Mouse (Mus musculus) lung, postnatal 25 days (tissue): ENCODE data around the gene Ptgis.

Experiments
- DNase-seq: peaks from one replicate; pipeline ENCODE4 v3.0.0; 2022; ENCODE audit warnings: low spot score

Ptgis gene

GRCm38 (mm10) chr2:167240008-167240964, at the start of gene Ptgis:
TSS of gene Ptgis (minus strand) at chr2:167240604.
- DNase-seq = no peak

GRCm38 (mm10) chr2:167281461-167281860, 41.1 kb upstream of the Ptgis start:
- no peak for DNase-seq

- DNase-seq = no peak
Observed at GRCm38 (mm10) chr2:167280986-167281310, 40.5 kb upstream of the Ptgis start.

GRCm38 (mm10) chr2:167280090-167280985, 39.9 kb upstream of the Ptgis start:
- peak; percentile 67 for DNase-seq

DNA sequence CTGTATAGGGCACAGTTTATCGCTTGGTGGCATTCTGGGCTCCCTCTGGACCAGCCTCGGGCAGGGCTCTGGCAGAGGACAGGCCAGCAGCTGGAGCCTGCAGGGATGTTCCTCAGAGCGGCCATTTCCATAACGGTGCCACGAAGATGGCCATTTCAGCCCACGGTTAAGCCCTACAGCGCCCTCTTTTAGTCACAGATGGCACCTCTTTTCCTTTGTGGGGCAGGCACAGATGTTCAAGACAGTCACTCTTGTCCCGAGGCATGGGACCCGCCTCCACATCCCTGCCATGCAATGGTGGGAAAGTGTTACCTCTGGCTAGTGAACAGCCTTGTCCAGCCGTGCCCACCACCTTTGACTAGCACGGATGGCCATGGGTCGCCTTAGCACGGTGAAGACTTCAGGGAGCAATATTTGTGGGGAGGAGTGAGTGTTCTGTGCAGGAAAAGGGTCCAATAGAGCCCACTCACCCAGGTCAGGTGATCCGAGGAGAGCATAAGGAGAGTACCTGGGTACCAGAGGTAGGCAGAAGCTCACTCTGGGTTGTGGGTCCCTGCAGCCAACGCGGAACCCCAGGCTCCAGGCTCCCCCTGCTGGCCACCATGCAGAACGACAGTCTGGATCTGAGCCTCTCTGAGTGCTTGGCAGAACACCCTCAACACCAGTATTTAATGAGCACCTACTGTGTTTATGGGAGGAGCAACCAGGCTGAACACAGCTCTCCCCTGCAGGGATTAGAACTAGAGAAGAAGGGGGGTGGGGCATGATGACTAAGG, 38.5 kb upstream of the Ptgis start:
- DNase-seq = peak; percentile 66

GRCm38 (mm10) chr2:167278011-167278410, 37.6 kb upstream of the Ptgis start:
- DNase-seq = no peak

DNA sequence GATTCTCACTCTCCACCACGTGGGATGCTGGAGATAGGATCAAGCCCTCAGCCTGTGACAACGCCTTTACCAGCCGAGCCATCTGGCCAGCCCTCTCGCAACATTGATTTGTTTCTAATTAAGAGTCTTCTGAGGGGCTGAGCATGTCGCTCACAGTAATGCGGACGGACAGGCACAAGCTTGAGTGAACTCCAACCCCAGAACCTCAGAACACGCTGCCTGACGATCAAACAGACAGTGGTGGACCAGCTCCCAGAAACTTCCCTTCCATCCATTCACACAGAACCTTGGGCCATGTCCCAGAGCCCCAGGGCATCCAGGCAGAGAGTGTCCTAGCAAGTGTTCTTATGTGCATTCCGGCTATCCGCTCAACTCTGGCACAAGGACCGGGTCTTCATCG, 36.6 kb upstream of the Ptgis start:
- no peak for DNase-seq

GRCm38 (mm10) chr2:167275856-167276255, 35.5 kb upstream of the Ptgis start:
- no peak for DNase-seq

GRCm38 (mm10) chr2:167274713-167275465, 34.5 kb upstream of the Ptgis start:
- no peak for DNase-seq

DNA sequence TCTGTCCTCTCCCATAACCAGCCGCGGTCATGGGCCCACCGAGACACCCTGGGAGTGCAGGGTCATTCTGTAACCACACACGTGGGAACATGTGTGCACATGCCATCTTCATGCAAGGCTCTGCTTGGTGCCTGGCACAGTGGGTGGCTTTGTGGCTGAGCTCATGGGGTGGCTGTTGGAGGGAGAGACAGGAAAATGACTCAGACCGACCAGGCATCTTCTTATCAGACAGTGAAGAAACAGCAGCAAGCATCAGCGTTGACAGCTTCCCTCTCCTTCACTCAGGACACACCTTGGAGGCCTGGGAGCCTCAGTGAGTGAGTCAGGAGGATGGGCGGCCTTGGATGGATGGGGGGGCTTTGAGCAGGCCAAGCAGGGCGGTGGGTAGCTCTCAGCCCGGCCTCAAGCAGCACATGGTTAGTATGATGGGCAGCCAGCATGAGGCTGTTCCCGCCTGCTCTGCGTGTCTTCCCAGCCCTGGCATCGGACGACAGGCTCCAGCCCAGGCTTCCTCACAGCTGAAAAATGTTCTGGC, 32.9 kb upstream of the Ptgis start:
- no peak for DNase-seq

DNA sequence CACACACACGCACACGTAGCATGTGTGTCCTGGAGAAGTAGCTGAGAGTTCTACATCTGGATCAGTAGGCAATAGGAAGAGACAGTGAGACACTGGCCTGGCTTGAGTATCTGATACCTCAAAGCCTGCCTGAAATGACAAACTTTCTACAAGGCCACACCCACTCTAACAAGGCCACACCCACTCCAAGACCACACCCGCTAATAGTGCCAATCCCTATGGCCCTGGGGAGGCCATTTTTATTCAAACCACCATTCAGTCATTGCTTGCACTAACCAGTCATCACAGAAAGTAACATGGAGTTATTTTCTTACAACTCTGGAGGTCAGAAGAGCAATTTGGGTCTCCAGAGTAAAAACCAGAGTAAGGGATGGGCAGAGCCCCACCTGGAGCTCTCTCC, 32.3 kb upstream of the Ptgis start:
- DNase-seq = no peak

- DNase-seq = no peak
Observed at GRCm38 (mm10) chr2:167271121-167271521, 30.7 kb upstream of the Ptgis start.

DNA sequence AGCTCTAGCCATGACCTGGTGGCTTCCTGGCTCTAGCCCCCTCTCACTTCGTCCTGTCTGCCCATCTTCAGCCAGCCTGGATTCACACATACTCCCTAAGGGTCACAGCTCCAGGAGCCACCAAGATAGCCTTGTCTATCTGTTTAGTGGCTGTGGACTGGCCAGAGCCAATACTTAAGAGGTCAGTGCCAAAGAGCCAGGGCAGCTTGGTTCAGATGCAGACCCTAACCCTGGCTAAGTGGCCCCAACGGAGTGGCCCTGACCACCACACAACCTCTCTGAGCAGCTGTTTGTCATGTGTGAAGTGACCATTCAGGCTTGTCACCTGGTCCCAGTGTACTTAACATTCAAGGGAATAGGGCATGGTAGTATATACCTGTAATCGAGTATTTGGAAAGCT, 30.1 kb upstream of the Ptgis start:
- no peak for DNase-seq

GRCm38 (mm10) chr2:167268721-167269120, 28.3 kb upstream of the Ptgis start:
- DNase-seq = no peak

DNA sequence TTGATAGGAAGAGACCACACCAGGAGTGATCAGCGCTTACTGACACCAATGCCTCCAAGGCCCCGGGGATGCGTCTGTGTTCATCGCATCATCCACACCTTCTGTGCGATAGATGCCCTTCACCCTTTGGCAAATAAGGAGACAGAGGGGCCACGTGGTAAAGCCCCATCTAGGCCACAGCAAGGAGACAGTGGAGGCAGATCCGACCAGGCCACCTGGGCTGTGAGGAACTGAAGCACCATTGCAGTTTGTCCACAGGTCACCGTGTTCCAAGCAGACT, 27.9 kb upstream of the Ptgis start:
- DNase-seq = no peak

- DNase-seq = no peak
Observed at GRCm38 (mm10) chr2:167267531-167268410, 27.4 kb upstream of the Ptgis start.

- DNase-seq = no peak
Observed at GRCm38 (mm10) chr2:167266231-167266630, 25.8 kb upstream of the Ptgis start.

GRCm38 (mm10) chr2:167265806-167266205, 25.4 kb upstream of the Ptgis start:
- no peak for DNase-seq

- DNase-seq = no peak
Observed at GRCm38 (mm10) chr2:167265021-167265420, 24.6 kb upstream of the Ptgis start.

- DNase-seq = no peak
Observed at GRCm38 (mm10) chr2:167263931-167264330, 23.5 kb upstream of the Ptgis start.
